Mouse (Mus musculus): ENCODE measurements at regions not wholly inside any gene's neighbourhood (a gene's known extent, or its start where the extent isn't known, plus 50 kb on each side); places are given as distances from the start of the nearest gene placed in this dataset.

- no peak for TF ChIP-seq EP300 (IDR thresholded peaks at IDR 0.05)
- TF ChIP-seq CTCF (IDR thresholded peaks at IDR 0.05) = no peak
These were observed 280.2 kb upstream of the Fam49a start for GRCm38 (mm10) chr12:11981743-11982142.

All from lung, postnatal 0 days (tissue).